Mouse (Mus musculus) embryonic facial prominence, embryonic 13.5 days (tissue): Measurements from ENCODE around the gene AC140267.1. TPM values are rescaled to one million over a fixed set of nuclear protein-coding genes. Genes with fewer than 3 reads are reported as not detected.

ENCODE experiments used
- ATAC-seq: fragments of 200-750 bp; cut with Nextera tagmentation; 2 replicates; pipeline ENCODE4 v1.8.0; 2017; ENCODE audit warnings: low read depth; ENCODE audit not compliant: insufficient number of reproducible peaks, insufficient read depth, low FRiP score, low TSS enrichment
- H3K27ac ChIP-seq: fragments of 300-500 bp; sonication (generic); 2 replicates; pipeline ENCODE4 v1.5.1; 2015; ENCODE audit warnings: moderate library complexity, mild to moderate bottlenecking, inconsistent platforms
- H3K27me3 ChIP-seq: fragments of 300-500 bp; sonication (generic); 2 replicates; pipeline ENCODE4 v1.6.1; 2015; ENCODE audit warnings: mild to moderate bottlenecking, inconsistent platforms
- H3K36me3 ChIP-seq: fragments of 300-500 bp; sonication (generic); 2 replicates; pipeline ENCODE4 v1.6.1; 2015; ENCODE audit warnings: mild to moderate bottlenecking, inconsistent platforms
- H3K4me1 ChIP-seq: fragments of 300-500 bp; sonication (generic); 2 replicates; pipeline ENCODE4 v1.6.1; 2015; ENCODE audit warnings: inconsistent platforms
- H3K4me2 ChIP-seq: fragments of 300-500 bp; sonication (generic); 2 replicates; pipeline ENCODE4 v1.6.1; 2015; ENCODE audit warnings: moderate library complexity, mild to moderate bottlenecking, inconsistent platforms
- H3K4me3 ChIP-seq: fragments of 300-500 bp; sonication (generic); 2 replicates; pipeline ENCODE4 v1.5.1; 2015; ENCODE audit warnings: mild to moderate bottlenecking, inconsistent platforms
- H3K9ac ChIP-seq: fragments of 300-500 bp; sonication (generic); 2 replicates; pipeline ENCODE4 v1.6.1; 2015; ENCODE audit warnings: mild to moderate bottlenecking, inconsistent platforms
- H3K9me3 ChIP-seq: fragments of 300-500 bp; sonication (generic); 2 replicates; pipeline ENCODE4 v1.6.1; 2016; ENCODE audit warnings: inconsistent platforms
- WGBS: fragments of 180-500 bp; shearing (Covaris S2); methylation state at CpG from one replicate; pipeline ENCODE4 v1.1.7; 2015; ENCODE audit warnings: mixed read lengths; 5-methylcytosine and 5-hydroxymethylcytosine counted together
- polyA plus RNA-seq: library from polyadenylated mRNA; unstranded; fragments of >200 nt; fragmentation: Nextera tagmentation; extraction: Ambion mirVana; gene quantifications from 2 replicates; pipeline ENCODE4 v1.2.1, GENCODE M21; 2015

Gene AC140267.1
- polyA plus RNA-seq, 1 experiment from 2014 or later, result not detected

- no peak overlapping the region for H3K27ac ChIP-seq
- WGBS, result 49% methylated on average over 9 of the region's 9 CpGs
- H3K4me1 ChIP-seq, result no peaks in the 10 kb centered on the region
- ATAC-seq, result no peak
- H3K9ac ChIP-seq, result no peak overlapping the region
- no peaks in the 10 kb centered on the region for H3K36me3 ChIP-seq
- no peaks in the 10 kb centered on the region for H3K9me3 ChIP-seq
- H3K4me2 ChIP-seq, result no peak overlapping the region
- peaks cover 29% of the 10 kb centered on the region for H3K27me3 ChIP-seq
- H3K4me3 ChIP-seq, result no peak overlapping the region
Observed at GRCm38 (mm10) chr15:80277107-80277506, 41.5 kb downstream of the AC140267.1 start.

GRCm38 (mm10) chr15:80277625-80278024, 42.0 kb downstream of the AC140267.1 start:
- H3K9ac ChIP-seq, result no peak overlapping the region
- H3K36me3 ChIP-seq, result no peaks in the 10 kb centered on the region
- H3K27me3 ChIP-seq, result peaks cover 34% of the 10 kb centered on the region
- no peaks in the 10 kb centered on the region for H3K9me3 ChIP-seq
- H3K4me3 ChIP-seq, result no peak overlapping the region
- no peak overlapping the region for H3K27ac ChIP-seq
- no peak overlapping the region for H3K4me2 ChIP-seq
- ATAC-seq, result no peak
- 0% methylated on average over 6 of the region's 6 CpGs for WGBS
- H3K4me1 ChIP-seq, result no peaks in the 10 kb centered on the region

- H3K4me2 ChIP-seq, result no peak overlapping the region
- no peaks in the 10 kb centered on the region for H3K36me3 ChIP-seq
- ATAC-seq, result no peak
- H3K9me3 ChIP-seq, result no peaks in the 10 kb centered on the region
- H3K27me3 ChIP-seq, result peaks cover 40% of the 10 kb centered on the region
- H3K9ac ChIP-seq, result no peak overlapping the region
- H3K27ac ChIP-seq, result no peak overlapping the region
- 62% methylated on average over 5 of the region's 5 CpGs for WGBS
- H3K4me3 ChIP-seq, result no peak overlapping the region
- H3K4me1 ChIP-seq, result no peaks in the 10 kb centered on the region
Observed at GRCm38 (mm10) chr15:80278121-80278759, 42.6 kb downstream of the AC140267.1 start.

GRCm38 (mm10) chr15:80279053-80279452, 43.4 kb downstream of the AC140267.1 start:
- Histone ChIP-seq H3K4me1 (no peaks in the 10 kb centered on the region), H3K4me3 (no peak overlapping the region), H3K9me3 (no peaks in the 10 kb centered on the region), H3K27ac (no peak overlapping the region), H3K27me3 (peaks cover 48% of the 10 kb centered on the region), H3K4me2 (no peak overlapping the region), H3K36me3 (no peaks in the 10 kb centered on the region), H3K9ac (no peak overlapping the region)
- 89% methylated on average over 2 of the region's 2 CpGs for WGBS
- ATAC-seq, result no peak

DNA sequence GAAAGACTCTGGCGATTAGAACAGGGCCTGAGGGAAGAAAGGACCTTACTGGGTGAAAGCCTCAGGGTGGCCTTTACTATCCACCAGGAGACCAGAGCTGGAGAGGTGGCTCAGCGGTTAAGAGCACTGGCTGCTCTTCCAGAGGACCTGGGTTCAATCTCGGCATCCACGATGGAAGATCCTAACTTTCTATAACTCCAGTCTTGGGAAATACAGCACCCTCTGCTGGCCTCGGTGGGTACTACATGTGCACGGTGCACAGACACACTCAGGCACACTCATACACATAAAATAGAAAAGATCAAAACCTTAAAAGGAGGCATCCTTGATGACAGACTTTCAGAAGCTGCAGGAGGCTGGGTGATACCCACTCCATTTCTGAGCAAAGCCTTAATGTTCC, 45.0 kb downstream of the AC140267.1 start:
- H3K9ac ChIP-seq, result no peak overlapping the region
- peaks cover 60% of the 10 kb centered on the region for H3K27me3 ChIP-seq
- H3K27ac ChIP-seq, result no peak overlapping the region
- 23% methylated on average over 6 of the region's 6 CpGs for WGBS
- no peaks in the 10 kb centered on the region for H3K36me3 ChIP-seq
- no peak overlapping the region for H3K4me2 ChIP-seq
- H3K4me3 ChIP-seq, result no peak overlapping the region
- H3K9me3 ChIP-seq, result no peaks in the 10 kb centered on the region
- ATAC-seq, result no peak
- H3K4me1 ChIP-seq, result no peaks in the 10 kb centered on the region

Other genes with a start within 250 kb of the AC140267.1 start
- gene Pdgfb, start 220.9 kb upstream of the AC140267.1 start, polyA plus RNA-seq, result 2.2 and 2.9 TPM in 2 replicates
- gene Syngr1, start 144.5 kb upstream of the AC140267.1 start, polyA plus RNA-seq, result 7.0 and 8.7 TPM in 2 replicates
- 1,097 and 1,210 TPM in 2 replicates for gene Rpl3, start 144.0 kb upstream of the AC140267.1 start, polyA plus RNA-seq
- gene Tab1, start 102.7 kb upstream of the AC140267.1 start, polyA plus RNA-seq, result 47.7 and 48.0 TPM in 2 replicates
- gene Mgat3, start 62.1 kb upstream of the AC140267.1 start, polyA plus RNA-seq, result 7.7 and 8.3 TPM in 2 replicates
- 31.5 and 34.4 TPM in 2 replicates for gene Mief1, start 1.8 kb upstream of the AC140267.1 start, polyA plus RNA-seq
- gene Atf4, start 19.3 kb downstream of the AC140267.1 start, polyA plus RNA-seq, result 115 and 123 TPM in 2 replicates
- 67.0 and 67.3 TPM in 2 replicates for gene Rps19bp1, start 28.5 kb downstream of the AC140267.1 start, polyA plus RNA-seq
- not detected in 2 replicates for gene Cacna1i, start 51.4 kb downstream of the AC140267.1 start, polyA plus RNA-seq